Mouse (Mus musculus) heart, embryonic 13.5 days (tissue): ENCODE measurements at regions not wholly inside any gene's neighbourhood (a gene's known extent, or its start where the extent isn't known, plus 50 kb on each side); places are given as distances from the start of the nearest gene placed in this dataset.

Experiments used
- ATAC-seq: fragments of 200-750 bp; cut with Nextera tagmentation; 2 replicates; pipeline ENCODE4 v1.8.0; 2017; ENCODE audit warnings: moderate TSS enrichment; ENCODE audit not compliant: insufficient number of reproducible peaks, low FRiP score, low TSS enrichment; ENCODE audit errors: extremely low read depth
- H3K27ac ChIP-seq: fragments of 300-500 bp; sonication (generic); replicated peaks from 2 replicates; pipeline ENCODE4 v1.5.1; 2015; ENCODE audit warnings: moderate library complexity, mild to moderate bottlenecking, inconsistent platforms
- H3K27me3 ChIP-seq: fragments of 300-500 bp; sonication (generic); replicated peaks from 2 replicates; pipeline ENCODE4 v1.6.1; 2015; ENCODE audit warnings: mild to moderate bottlenecking, inconsistent platforms
- H3K36me3 ChIP-seq: fragments of 300-500 bp; sonication (generic); 2 replicates; pipeline ENCODE4 v1.6.1; 2015; ENCODE audit warnings: mild to moderate bottlenecking, inconsistent platforms
- H3K4me1 ChIP-seq: fragments of 300-500 bp; sonication (generic); 2 replicates; pipeline ENCODE4 v1.6.1; 2015; ENCODE audit warnings: inconsistent platforms
- H3K4me2 ChIP-seq: fragments of 300-500 bp; sonication (generic); 2 replicates; pipeline ENCODE4 v1.6.1; 2015; ENCODE audit warnings: inconsistent platforms, mild to moderate bottlenecking, moderate library complexity
- H3K4me3 ChIP-seq: fragments of 300-500 bp; sonication (generic); 2 replicates; pipeline ENCODE4 v1.5.1; 2015; ENCODE audit warnings: moderate library complexity, mild to moderate bottlenecking, inconsistent platforms
- H3K9ac ChIP-seq: fragments of 300-500 bp; sonication (generic); 2 replicates; pipeline ENCODE4 v1.6.1; 2015; ENCODE audit warnings: inconsistent platforms, mild to moderate bottlenecking, moderate library complexity
- H3K9me3 ChIP-seq: fragments of 300-500 bp; sonication (generic); 2 replicates; pipeline ENCODE4 v1.6.1; 2016; ENCODE audit warnings: inconsistent platforms
- WGBS: fragments of 180-500 bp; shearing (Covaris S2); methylation state at CpG from one replicate; pipeline ENCODE4 v1.1.7; 2015; ENCODE audit warnings: mixed read lengths; 5-methylcytosine and 5-hydroxymethylcytosine counted together

DNA sequence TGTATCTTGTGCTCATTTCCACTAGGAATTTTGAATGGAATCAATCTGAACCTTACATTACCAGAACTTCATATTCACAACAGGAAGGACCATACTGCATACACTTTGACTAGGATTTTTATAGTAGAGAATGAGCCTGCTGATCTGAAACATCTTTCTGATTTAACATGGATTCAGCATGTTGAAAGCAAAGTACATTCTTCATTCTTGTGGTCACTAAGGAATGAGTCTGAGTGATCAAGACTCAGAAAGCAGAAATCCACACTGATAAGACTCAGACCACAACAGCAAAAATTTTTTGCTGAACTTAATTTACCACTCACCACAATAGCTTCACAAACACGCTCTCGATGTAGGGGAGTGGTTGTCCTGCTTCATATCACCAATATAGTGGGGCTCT is 309.2 kb upstream of the Nectin3 start:
- no peak for ATAC-seq
- no peaks in the 10 kb centered on the region for H3K4me1 ChIP-seq
- no peaks in the 10 kb centered on the region for H3K36me3 ChIP-seq
- H3K27ac ChIP-seq: no peak overlapping the region
- H3K9me3 ChIP-seq: no peaks in the 10 kb centered on the region
- H3K4me3 ChIP-seq: no peak overlapping the region
- no peaks in the 10 kb centered on the region for H3K27me3 ChIP-seq
- H3K9ac ChIP-seq: no peak overlapping the region
- 70% methylated on average over 2 of the region's 2 CpGs for WGBS
- H3K4me2 ChIP-seq: no peak overlapping the region

DNA sequence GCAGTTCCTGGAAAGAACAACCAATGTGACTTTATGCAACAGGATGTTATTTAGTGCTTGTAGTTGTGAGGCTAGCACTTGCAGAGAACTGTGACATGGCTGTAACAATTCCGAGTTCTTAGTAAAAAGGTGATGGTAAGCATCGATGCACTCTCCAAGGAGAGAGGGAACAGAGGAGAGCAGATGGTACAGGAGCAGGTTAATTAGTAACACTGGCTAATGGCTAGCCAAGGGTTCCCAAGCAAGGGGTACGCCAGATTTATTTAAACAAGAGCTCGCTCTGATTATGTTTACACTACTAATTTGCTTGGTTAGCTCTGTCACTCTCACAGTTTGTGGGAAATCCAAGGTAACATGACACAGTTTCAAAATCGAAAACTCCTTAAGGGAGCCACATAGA is 278.0 kb upstream of the Nectin3 start:
- Histone ChIP-seq H3K4me1 (no peaks in the 10 kb centered on the region), H3K36me3 (no peaks in the 10 kb centered on the region), H3K9ac (no peak overlapping the region), H3K9me3 (no peaks in the 10 kb centered on the region), H3K27me3 (no peaks in the 10 kb centered on the region), H3K27ac (no peak overlapping the region), H3K4me3 (no peak overlapping the region), H3K4me2 (no peak overlapping the region)
- WGBS: 55% methylated on average over 5 of the region's 5 CpGs
- ATAC-seq: no peak

DNA sequence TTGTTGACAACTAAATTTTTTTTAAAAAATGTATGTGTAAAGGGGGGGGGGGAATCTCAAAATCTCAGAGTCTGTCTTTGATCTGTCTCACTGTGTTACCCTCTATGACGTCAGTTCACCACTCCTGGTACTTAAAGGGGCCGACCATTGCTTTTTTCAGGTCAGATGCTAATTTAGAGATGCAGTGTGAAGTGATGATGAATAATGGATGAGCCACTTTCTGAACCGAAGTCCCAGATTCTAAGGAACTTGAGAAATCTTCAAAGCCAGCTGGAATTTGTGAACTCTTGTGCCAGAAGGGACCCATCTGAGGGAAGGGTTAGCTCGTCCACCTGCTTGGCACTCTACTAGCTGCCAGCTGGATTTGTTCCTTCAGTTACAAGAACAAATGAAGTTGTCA is 271.1 kb upstream of the Nectin3 start:
- ATAC-seq: no peak
- H3K9me3 ChIP-seq: no peaks in the 10 kb centered on the region
- no peak overlapping the region for H3K4me2 ChIP-seq
- H3K27ac ChIP-seq: no peak overlapping the region
- no peaks in the 10 kb centered on the region for H3K27me3 ChIP-seq
- no peak overlapping the region for H3K4me3 ChIP-seq
- H3K9ac ChIP-seq: no peak overlapping the region
- no peaks in the 10 kb centered on the region for H3K36me3 ChIP-seq
- 58% methylated on average over 4 of the region's 4 CpGs for WGBS
- H3K4me1 ChIP-seq: no peaks in the 10 kb centered on the region

DNA sequence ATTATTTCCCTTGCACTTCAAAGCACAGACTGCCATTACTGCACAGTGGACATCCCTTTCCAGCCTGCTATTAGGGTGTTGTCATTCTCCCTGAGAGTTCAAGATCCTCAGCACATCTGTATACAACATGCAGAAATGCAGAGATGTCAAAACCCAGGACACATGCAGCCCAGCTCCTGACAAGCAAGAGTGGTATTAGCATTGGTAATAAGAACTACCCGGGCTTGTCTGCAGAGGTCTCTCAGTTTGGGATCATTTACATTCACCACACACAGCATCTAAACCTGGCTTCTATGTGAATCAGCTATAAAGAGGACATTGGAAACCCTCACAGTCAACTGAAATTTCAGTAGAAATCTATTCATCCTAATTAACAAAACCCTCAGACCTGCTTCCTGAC is 270.1 kb upstream of the Nectin3 start:
- Histone ChIP-seq H3K4me3 (no peak overlapping the region), H3K27me3 (no peaks in the 10 kb centered on the region), H3K9ac (no peak overlapping the region), H3K9me3 (no peaks in the 10 kb centered on the region), H3K4me1 (no peaks in the 10 kb centered on the region), H3K36me3 (no peaks in the 10 kb centered on the region), H3K4me2 (no peak overlapping the region), H3K27ac (no peak overlapping the region)
- ATAC-seq: no peak
- WGBS: 55% methylated on average over 1 of the region's 1 CpGs

DNA sequence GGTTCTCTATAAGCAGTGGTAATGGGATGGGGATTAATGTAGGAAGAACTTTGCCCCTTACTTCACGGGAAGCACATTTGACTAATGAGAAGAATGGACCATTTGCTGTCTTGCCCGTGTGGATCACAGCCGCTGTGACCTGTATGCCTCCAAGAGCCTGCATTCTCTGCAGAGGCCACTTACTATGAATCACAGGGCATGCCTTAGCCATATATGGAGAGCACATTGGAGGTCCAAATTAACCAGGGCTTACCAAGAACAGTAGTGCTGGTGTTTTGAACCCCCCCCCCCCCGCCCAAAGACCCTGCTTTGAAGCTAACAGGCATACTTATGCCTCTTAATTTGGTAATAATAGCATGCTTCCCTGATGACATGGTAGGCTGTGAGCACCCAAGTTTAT is 236.8 kb upstream of the Nectin3 start:
- 59% methylated on average over 4 of the region's 4 CpGs for WGBS
- Histone ChIP-seq H3K4me1 (peaks cover 8% of the 10 kb centered on the region), H3K9me3 (no peaks in the 10 kb centered on the region), H3K4me2 (no peak overlapping the region), H3K4me3 (no peak overlapping the region), H3K9ac (no peak overlapping the region), H3K27me3 (no peaks in the 10 kb centered on the region), H3K36me3 (no peaks in the 10 kb centered on the region), H3K27ac (no peak overlapping the region)
- no peak for ATAC-seq

DNA sequence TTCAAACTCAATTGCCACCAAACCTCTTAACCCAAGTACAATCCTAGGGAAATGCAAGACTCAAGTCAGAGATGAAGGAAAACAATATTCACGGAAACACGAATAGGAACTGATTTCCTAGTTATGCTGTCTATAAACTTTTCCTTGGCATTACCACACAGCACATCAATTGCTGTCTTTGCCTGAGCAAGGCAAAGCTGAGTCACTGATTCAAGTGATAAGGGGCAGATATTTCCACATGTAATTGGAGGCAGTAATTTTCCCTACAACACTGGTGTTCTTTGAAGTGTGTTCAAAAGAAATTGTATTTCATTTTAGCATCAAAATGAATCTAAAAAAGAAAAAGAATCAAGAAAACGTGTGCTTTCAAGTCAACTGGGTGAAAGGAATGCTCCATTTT is 230.1 kb upstream of the Nectin3 start:
- Histone ChIP-seq H3K27me3 (no peaks in the 10 kb centered on the region), H3K4me1 (no peaks in the 10 kb centered on the region), H3K27ac (no peak overlapping the region), H3K9me3 (no peaks in the 10 kb centered on the region), H3K9ac (no peak overlapping the region), H3K4me2 (no peak overlapping the region), H3K4me3 (no peak overlapping the region), H3K36me3 (no peaks in the 10 kb centered on the region)
- ATAC-seq: no peak
- WGBS: 75% methylated on average over 3 of the region's 3 CpGs

DNA sequence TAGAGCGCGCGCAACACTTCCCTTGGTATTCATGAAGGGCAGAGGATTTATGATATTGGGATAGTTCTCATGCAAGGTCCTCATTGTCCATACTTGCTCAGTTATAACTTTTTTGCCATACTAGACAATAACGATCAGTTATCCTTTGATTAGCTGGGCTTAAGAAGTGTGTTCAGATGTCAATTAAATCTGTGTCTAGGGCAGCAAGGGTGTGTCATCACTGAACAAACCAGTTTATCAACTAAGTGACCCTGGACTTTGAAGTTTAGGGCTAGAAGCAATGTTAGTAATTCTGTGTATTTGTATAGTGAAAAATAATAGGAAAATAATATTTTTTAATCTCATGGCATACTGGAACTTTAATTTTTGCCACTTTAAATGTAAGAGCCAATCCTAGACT is 225.3 kb upstream of the Nectin3 start:
- H3K27me3 ChIP-seq: no peaks in the 10 kb centered on the region
- H3K36me3 ChIP-seq: no peaks in the 10 kb centered on the region
- no peak for ATAC-seq
- H3K9ac ChIP-seq: no peak overlapping the region
- 0 out of 2 replicates have a peak, but pooled peaks cover 4% of the 10 kb centered on the region for H3K4me1 ChIP-seq
- H3K27ac ChIP-seq: no peak overlapping the region
- H3K9me3 ChIP-seq: no peaks in the 10 kb centered on the region
- H3K4me3 ChIP-seq: no peak overlapping the region
- no peak overlapping the region for H3K4me2 ChIP-seq
- WGBS: 91% methylated on average over 4 of the region's 4 CpGs

DNA sequence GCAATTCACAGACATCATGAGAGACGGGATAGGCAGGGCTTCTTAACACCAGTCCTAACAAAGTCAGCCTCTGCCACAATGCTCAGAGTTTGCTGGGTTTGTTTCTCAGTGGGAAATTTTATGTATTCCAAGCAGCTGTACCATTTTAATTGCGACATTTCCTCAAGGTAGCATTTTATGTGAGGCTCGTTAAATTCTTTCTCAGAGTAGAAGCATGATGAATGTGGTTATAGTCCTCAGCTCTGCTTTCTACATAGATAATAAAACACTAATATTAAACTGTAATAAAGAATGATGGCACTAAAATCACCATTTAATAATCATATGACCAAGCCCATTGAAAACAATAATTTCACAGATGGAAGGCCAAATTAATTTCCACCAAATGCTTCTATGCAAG is 181.5 kb upstream of the Nectin3 start:
- no peak for ATAC-seq
- WGBS: 81% methylated on average over 3 of the region's 3 CpGs
- no peak overlapping the region for H3K9ac ChIP-seq

DNA sequence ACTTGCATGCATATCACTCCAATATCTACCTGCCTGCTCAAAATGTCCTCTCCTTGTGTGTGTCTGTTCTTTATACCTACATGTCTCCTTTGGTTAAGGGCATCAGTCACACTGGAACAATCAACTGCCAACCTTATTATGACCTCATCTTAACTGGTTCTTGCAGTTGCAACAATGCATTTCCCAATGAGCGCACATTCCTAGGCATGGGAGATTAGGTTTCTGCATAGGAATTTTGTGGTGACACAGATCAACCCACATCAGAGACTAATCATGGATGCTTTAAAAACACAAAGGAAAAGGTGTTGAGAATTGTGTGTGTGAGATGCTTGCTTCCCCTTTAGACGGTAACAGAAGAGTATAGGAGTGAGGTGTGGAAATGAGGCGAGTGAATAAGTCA is 171.3 kb upstream of the Nectin3 start:
- Histone ChIP-seq H3K4me3 (no peak overlapping the region), H3K36me3 (no peaks in the 10 kb centered on the region), H3K27ac (no peak overlapping the region), H3K9me3 (no peaks in the 10 kb centered on the region), H3K27me3 (no peaks in the 10 kb centered on the region), H3K4me2 (no peak overlapping the region), H3K4me1 (no peaks in the 10 kb centered on the region), H3K9ac (no peak overlapping the region)
- ATAC-seq: no peak
- WGBS: 75% methylated on average over 3 of the region's 3 CpGs

More for the DNA sequence above, 181.5 kb upstream of the Nectin3 start:
- H3K9me3 ChIP-seq: no peaks in the 10 kb centered on the region
- H3K27ac ChIP-seq: no peak overlapping the region
- no peaks in the 10 kb centered on the region for H3K36me3 ChIP-seq
- H3K4me3 ChIP-seq: no peak overlapping the region
- no peak overlapping the region for H3K4me2 ChIP-seq
- H3K27me3 ChIP-seq: no peaks in the 10 kb centered on the region
- no peaks in the 10 kb centered on the region for H3K4me1 ChIP-seq

DNA sequence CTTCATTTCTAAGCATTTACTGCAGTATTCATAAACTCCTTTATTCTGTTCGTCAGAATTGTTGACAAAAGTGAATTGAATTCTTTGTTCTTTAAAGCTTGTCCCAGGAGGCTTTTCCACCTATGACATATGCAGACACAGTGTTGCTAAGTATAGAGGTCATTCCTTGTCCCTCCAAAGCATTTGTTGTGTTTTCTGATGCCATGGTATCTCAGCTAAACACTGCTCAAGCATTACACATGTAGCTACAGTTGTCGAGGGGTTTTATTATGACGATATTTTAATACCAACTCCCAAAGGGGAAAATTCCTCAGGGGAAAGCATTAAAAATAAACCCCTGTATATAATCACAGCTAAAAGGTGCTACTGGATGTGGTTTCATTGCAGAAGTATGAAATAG is 167.2 kb upstream of the Nectin3 start:
- H3K27ac ChIP-seq: no peak overlapping the region
- no peak overlapping the region for H3K4me2 ChIP-seq
- H3K36me3 ChIP-seq: no peaks in the 10 kb centered on the region
- H3K4me1 ChIP-seq: no peaks in the 10 kb centered on the region
- no peak overlapping the region for H3K9ac ChIP-seq
- H3K27me3 ChIP-seq: no peaks in the 10 kb centered on the region
- ATAC-seq: no peak
- H3K9me3 ChIP-seq: no peaks in the 10 kb centered on the region
- 66% methylated on average over 3 of the region's 3 CpGs for WGBS
- no peak overlapping the region for H3K4me3 ChIP-seq

DNA sequence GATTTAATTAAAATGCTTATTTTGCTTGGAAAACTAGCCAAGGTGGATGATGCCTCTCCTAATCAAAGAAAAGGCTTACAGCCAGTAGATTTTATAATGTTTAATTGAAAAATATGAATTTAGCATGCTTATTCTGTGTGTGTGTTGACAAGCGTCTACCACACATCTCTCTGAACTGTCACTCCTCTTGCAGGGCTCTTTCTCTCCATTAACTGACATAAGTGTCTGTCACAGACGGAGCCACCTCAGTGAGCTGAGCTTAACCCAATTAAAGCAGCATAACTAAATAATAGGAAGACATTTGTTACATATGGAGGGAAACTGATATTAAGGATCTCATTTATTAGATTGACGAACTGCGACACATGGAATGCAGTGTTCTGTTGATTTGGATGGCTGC is 164.7 kb upstream of the Nectin3 start:
- H3K4me2 ChIP-seq: no peak overlapping the region
- no peaks in the 10 kb centered on the region for H3K36me3 ChIP-seq
- no peaks in the 10 kb centered on the region for H3K27me3 ChIP-seq
- H3K27ac ChIP-seq: no peak overlapping the region
- 86% methylated on average over 4 of the region's 4 CpGs for WGBS
- no peaks in the 10 kb centered on the region for H3K9me3 ChIP-seq
- ATAC-seq: no peak
- no peaks in the 10 kb centered on the region for H3K4me1 ChIP-seq
- no peak overlapping the region for H3K9ac ChIP-seq
- no peak overlapping the region for H3K4me3 ChIP-seq

DNA sequence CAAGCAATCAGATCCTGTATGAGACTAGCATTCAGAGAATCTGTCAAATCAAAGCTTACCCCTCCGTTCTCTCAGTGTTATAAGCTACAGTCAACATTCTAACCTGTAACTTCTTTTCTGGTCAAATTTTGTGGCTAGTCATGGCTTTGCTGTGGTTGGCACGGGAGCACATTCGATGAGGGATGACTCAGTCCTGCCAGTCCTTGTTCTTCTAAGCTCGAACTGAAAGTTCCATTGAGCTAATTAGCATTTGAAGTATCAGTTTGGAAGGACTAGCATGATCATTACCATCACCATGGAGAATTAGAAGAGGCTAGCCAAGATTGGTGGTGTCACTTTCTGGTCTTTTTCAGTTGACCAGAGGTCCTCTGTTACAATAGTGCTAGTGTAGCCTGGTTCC is 156.7 kb upstream of the Nectin3 start:
- Histone ChIP-seq H3K4me2 (no peak overlapping the region), H3K9me3 (no peaks in the 10 kb centered on the region), H3K27me3 (no peaks in the 10 kb centered on the region), H3K27ac (no peak overlapping the region), H3K4me3 (no peak overlapping the region), H3K4me1 (no peaks in the 10 kb centered on the region), H3K36me3 (no peaks in the 10 kb centered on the region), H3K9ac (no peak overlapping the region)
- ATAC-seq: no peak
- WGBS: 78% methylated on average over 4 of the region's 4 CpGs

DNA sequence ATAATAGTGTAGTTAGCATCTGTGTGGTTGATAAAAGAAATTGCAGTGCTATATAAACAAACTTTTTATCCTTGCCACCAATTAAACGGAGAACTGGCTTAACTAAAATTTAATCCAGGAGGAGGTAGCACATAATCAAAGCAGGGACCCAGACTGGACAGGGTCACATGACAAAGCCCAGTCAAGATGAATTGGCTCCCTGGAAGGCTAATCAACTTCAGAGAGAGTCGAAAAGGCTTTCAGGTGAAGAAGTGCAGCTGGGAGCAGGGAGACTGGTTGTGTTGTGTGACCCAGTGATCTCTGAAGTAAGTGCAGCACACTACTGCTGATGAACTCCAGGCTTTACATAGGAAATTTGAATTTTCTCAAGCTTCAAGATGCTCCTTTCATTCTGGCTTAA is 127.5 kb upstream of the Nectin3 start:
- 36% methylated on average over 2 of the region's 2 CpGs for WGBS
- Histone ChIP-seq H3K9ac (no peak overlapping the region), H3K4me1 (no peaks in the 10 kb centered on the region), H3K27me3 (no peaks in the 10 kb centered on the region), H3K27ac (no peak overlapping the region), H3K36me3 (no peaks in the 10 kb centered on the region), H3K4me2 (no peak overlapping the region), H3K4me3 (no peak overlapping the region), H3K9me3 (no peaks in the 10 kb centered on the region)
- no peak for ATAC-seq
